ENCODE assay signal across 17 mouse cellular contexts in the genomic region with DNA sequence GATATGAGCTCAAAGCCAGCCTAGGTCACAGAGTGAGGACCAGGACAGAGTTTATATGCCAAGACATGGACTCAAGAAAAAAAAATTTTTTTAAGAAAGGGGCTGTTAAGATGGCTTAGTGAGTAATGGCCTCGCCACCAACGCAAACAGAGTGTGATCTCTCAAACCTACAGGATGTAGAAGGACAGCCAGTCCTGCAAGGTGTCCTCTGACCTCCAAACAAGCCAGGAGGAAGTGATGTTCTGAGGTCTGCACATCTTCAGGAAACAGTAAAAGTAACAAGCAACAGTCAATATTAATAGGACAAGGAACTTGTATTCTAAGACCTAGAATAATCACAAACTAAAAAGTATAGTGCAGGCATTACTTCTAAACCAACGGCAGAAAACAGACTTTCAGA. TPM values are rescaled to one million over a fixed set of nuclear protein-coding genes. Genes with fewer than 3 reads are reported as not detected.
DNase-seq lines count a peak whose midpoint lies in the region; ATAC-seq and TF ChIP-seq lines count a peak whose summit lies in the region.
"Had no signal": no experiment of that assay in that cellular context is flagged by ENCODE, and none has a peak within 500 bp of the region (broad histone marks: within the 10 kb centered on the region; RNA-seq: fewer than 3 reads in every experiment).

No protein-coding gene starts in this region.

- ATAC-seq in lung, postnatal 0 days: peak; percentile 40; the same call in 1 of the 2 replicates
- ATAC-seq: forebrain, postnatal 0 days had no signal

- no peak for TF ChIP-seq EP300 in lung, postnatal 0 days (IDR thresholded peaks at IDR 0.05)

- no peak overlapping the region for H3K4me3 ChIP-seq in lung, postnatal 0 days (ENCODE audit: low read depth, low read length)
- no peak overlapping the region for H3K4me3 ChIP-seq in bone marrow macrophage, adult 2 months (ENCODE audit: insufficient read depth, low read length)
- H3K4me3 ChIP-seq: forebrain, embryonic 10.5 days; hindbrain, embryonic 15.5 days; limb, embryonic 12.5 days had no signal

- H3K27me3 ChIP-seq in lung, postnatal 0 days (replicated peaks; ENCODE audit: insufficient read depth, low read length): no peaks in the 10 kb centered on the region
- H3K27me3 ChIP-seq: hindbrain, embryonic 15.5 days; limb, embryonic 12.5 days had no signal

- 69% methylated on average over 3 of the region's 3 CpGs for WGBS in lung, postnatal 0 days

- TF ChIP-seq CTCF in lung, postnatal 0 days (IDR thresholded peaks at IDR 0.05): no peak
- no peak for TF ChIP-seq CTCF in bone marrow macrophage, adult 2 months (IDR thresholded peaks at IDR 0.05; ENCODE audit: low read depth, low read length)

- H3K27ac ChIP-seq in lung, postnatal 0 days (ENCODE audit: low read length): no peak overlapping the region
- peak overlapping the region; percentile 26; the same call in 1 of the 2 replicates for H3K27ac ChIP-seq in bone marrow macrophage, adult 2 months (ENCODE audit: insufficient read depth, low read depth, low read length)
- H3K27ac ChIP-seq: forebrain, embryonic 10.5 days; hindbrain, embryonic 15.5 days; limb, embryonic 12.5 days had no signal

- peak; percentile 30 for DNase-seq in kidney, postnatal 10 days
- no peak for DNase-seq in kidney, adult 8-10 months
- DNase-seq in lung, postnatal 0 days (ENCODE audit: low spot score): no peak
- no peak for DNase-seq in lung, adult 18-20 months
- peak; percentile 16 to 53 for DNase-seq in natural killer cell, adult 2 months (ENCODE audit: low spot score in 2 of 2)
- no peak for DNase-seq in right cerebral cortex, adult 2 months (ENCODE audit: low spot score in 2 of 2)
- DNase-seq: adrenal gland, postnatal 36 days; cerebellum, adult 11-12 months; cerebellum, postnatal 14 days; forebrain, postnatal 0 days; right cerebral cortex, postnatal 25 days; spleen, adult 18-20 months had no signal

- H3K36me3 ChIP-seq in lung, postnatal 0 days (ENCODE audit: insufficient read depth, low read length): peaks cover 12% of the 10 kb centered on the region; the same call in 1 of the 2 replicates

- H3K9me3 ChIP-seq in lung, postnatal 0 days (ENCODE audit: low read length): peaks cover 7% of the 10 kb centered on the region; the same call in 1 of the 2 replicates
- H3K9me3 ChIP-seq: hindbrain, embryonic 15.5 days had no signal

- no peak overlapping the region for H3K4me2 ChIP-seq in lung, postnatal 0 days (replicated peaks; ENCODE audit: low read depth, low read length)
- H3K4me2 ChIP-seq: heart, embryonic 11.5 days; hindbrain, embryonic 15.5 days; limb, embryonic 12.5 days had no signal

- TF ChIP-seq POLR2A in bone marrow macrophage, adult 2 months (IDR thresholded peaks at IDR 0.05; ENCODE audit: borderline replicate concordance, low read depth, low read length): no peak

- no peaks in the 10 kb centered on the region for H3K4me1 ChIP-seq in lung, postnatal 0 days (ENCODE audit: insufficient read depth, low read depth, low read length)
- H3K4me1 ChIP-seq in bone marrow macrophage, adult 2 months (ENCODE audit: control insufficient read depth, insufficient read depth, low read length): peaks cover 21% of the 10 kb centered on the region
- H3K4me1 ChIP-seq: forebrain, embryonic 10.5 days; hindbrain, embryonic 15.5 days; limb, embryonic 12.5 days had no signal

- H3K9ac ChIP-seq in lung, postnatal 0 days (replicated peaks; ENCODE audit: low read depth): no peak overlapping the region
- H3K9ac ChIP-seq: forebrain, postnatal 0 days; hindbrain, embryonic 15.5 days; limb, embryonic 12.5 days had no signal

RNA-seq across cellular contexts. Expression of gene Fcho2, which starts 12.3 kb away (rescaled TPM):
- polyA plus RNA-seq in lung, postnatal 0 days (2015; fragmentation: Nextera tagmentation; extraction: Ambion mirVana): 45.9 and 54.8 TPM in 2 replicates
- polyA plus RNA-seq in bone marrow macrophage, adult 2 months (2012; ENCODE audit: insufficient read depth, insufficient read length, missing spikeins): 147 and 157 TPM in 2 replicates

Comparison
In these comparisons a context has a peak if more than half of its experiments do, and no peak if none do; other contexts are left out.
1. DNase-seq: peak in kidney, postnatal 10 days (single experiment) and natural killer cell, adult 2 months (2 of 2); none in kidney, adult 8-10 months (0 of 2), lung, postnatal 0 days (single experiment), lung, adult 18-20 months (0 of 2) and right cerebral cortex, adult 2 months (0 of 2).